Comparison of ENCODE assay signal across 8 mouse cellular contexts in genomic region chr1:165655022-165655421, GRCm38 (mm10). TPM values are rescaled to one million over a fixed set of nuclear protein-coding genes. Genes with fewer than 3 reads are reported as not detected.
DNase-seq lines count a peak whose midpoint lies in the region; ATAC-seq and TF ChIP-seq lines count a peak whose summit lies in the region.

No protein-coding gene starts in this region.

- H3K27ac ChIP-seq in kidney, embryonic 15.5 days, result 0 out of 2 replicates have a peak overlapping the region, but pooled peaks have one; percentile 32
- no peak overlapping the region for H3K27ac ChIP-seq in liver, adult 2 months (replicated peaks; ENCODE audit: insufficient read depth, low read depth, low read length)
- no peak overlapping the region for H3K27ac ChIP-seq in forebrain, embryonic 10.5 days

- no peaks in the 10 kb centered on the region for H3K79me2 ChIP-seq in liver, adult 2 months (ENCODE audit: control insufficient read depth, insufficient read depth, low read length)

- TF ChIP-seq CTCF in liver, adult 2 months (IDR thresholded peaks at IDR 0.05; ENCODE audit: low read depth, low read length), result peak; percentile 51

- peaks cover 34% of the 10 kb centered on the region for H3K4me1 ChIP-seq in kidney, embryonic 15.5 days
- H3K4me1 ChIP-seq in liver, adult 2 months (ENCODE audit: control insufficient read depth, insufficient read depth, low read length), result peaks cover 6% of the 10 kb centered on the region
- H3K4me1 ChIP-seq in forebrain, embryonic 10.5 days, result 0 out of 2 replicates have a peak, but pooled peaks cover 10% of the 10 kb centered on the region

- H3K9me3 ChIP-seq in kidney, embryonic 15.5 days (replicated peaks), result no peaks in the 10 kb centered on the region
- H3K9me3 ChIP-seq in forebrain, embryonic 10.5 days, result no peaks in the 10 kb centered on the region

- H3K9ac ChIP-seq in kidney, embryonic 15.5 days, result no peak overlapping the region
- no peak overlapping the region for H3K9ac ChIP-seq in liver, adult 2 months (ENCODE audit: low read depth, low read length)

- WGBS in kidney, embryonic 15.5 days, result 72% methylated on average over 6 of the region's 6 CpGs
- WGBS in liver, adult 2 months, result 66% methylated on average over 6 of the region's 6 CpGs
- 71% methylated on average over 6 of the region's 6 CpGs for WGBS in forebrain, embryonic 10.5 days

- H3K4me3 ChIP-seq in kidney, embryonic 15.5 days (replicated peaks), result no peak overlapping the region
- H3K4me3 ChIP-seq in liver, adult 2 months (ENCODE audit: insufficient read depth, low read depth, low read length), result no peak overlapping the region
- no peak overlapping the region for H3K4me3 ChIP-seq in forebrain, embryonic 10.5 days

- H3K4me2 ChIP-seq in kidney, embryonic 15.5 days, result no peak overlapping the region

- H3K27me3 ChIP-seq in kidney, embryonic 15.5 days, result no peaks in the 10 kb centered on the region
- H3K27me3 ChIP-seq in liver, adult 2 months (ENCODE audit: control insufficient read depth, insufficient read depth, low read length), result no peaks in the 10 kb centered on the region
- H3K27me3 ChIP-seq in forebrain, embryonic 10.5 days (ENCODE audit: poor library complexity, severe bottlenecking), result peaks cover under 1% of the 10 kb centered on the region; the same call in 1 of the 2 replicates

- 0 out of 2 replicates have a peak, but pooled peaks have one; percentile 30 for ATAC-seq in kidney, embryonic 15.5 days (replicated peaks; ENCODE audit: low FRiP score)
- peak; percentile 30 for ATAC-seq in activated CD4-positive, CD25-positive, alpha-beta regulatory T cell, adult 4 months

- no peak for DNase-seq in kidney, adult 18-20 months
- no peak for DNase-seq in liver, adult 2 months (ENCODE audit: extremely low read depth, low read depth, low spot score)
- peak; percentile 44 for DNase-seq in testis, postnatal 14 days (ENCODE audit: low spot score)
- DNase-seq in urinary bladder, postnatal 14 days (ENCODE audit: low spot score), result no peak
- no peak for DNase-seq in urinary bladder, postnatal 4 days (ENCODE audit: low spot score in 2 of 2)
- no peak for DNase-seq in forebrain, embryonic 10.5 days (ENCODE audit: extremely low spot score, low spot score)

- no peak for TF ChIP-seq POLR2A in liver, adult 2 months (IDR thresholded peaks at IDR 0.05; ENCODE audit: extremely low read depth, insufficient read depth, low read length)

- peaks cover 76% of the 10 kb centered on the region for H3K36me3 ChIP-seq in kidney, embryonic 15.5 days
- no peaks in the 10 kb centered on the region for H3K36me3 ChIP-seq in liver, adult 2 months (ENCODE audit: control insufficient read depth, insufficient read depth, low read length)
- H3K36me3 ChIP-seq in forebrain, embryonic 10.5 days (replicated peaks), result no peaks in the 10 kb centered on the region

RNA-seq across cellular contexts. Expression of gene Mpzl1, which starts 20.7 kb away (rescaled TPM):
- 203 and 207 TPM in 2 replicates for polyA plus RNA-seq in kidney, embryonic 15.5 days (2015; fragmentation: Nextera tagmentation; extraction: Ambion mirVana)
- polyA plus RNA-seq in activated CD4-positive, CD25-positive, alpha-beta regulatory T cell, adult 4 months (2017; shearing (Covaris generic)), result 1 to 10 TPM in 1 of 2 experiments, not detected in 1; 1.4 TPM
- 1.4 and 2.8 TPM in 2 replicates for total RNA-seq in liver, adult 2 months (2014; rRNA removed)
- 3.8 and 5.8 TPM in 2 replicates for polyA plus RNA-seq in liver, adult 2 months (2012; rRNA removed)
- polyA plus RNA-seq in forebrain, embryonic 10.5 days (2016; fragmentation: Nextera tagmentation; extraction: Ambion mirVana), result 119 and 122 TPM in 2 replicates

RNA-seq across cellular contexts. Expression of gene Rcsd1, which starts 54.5 kb away (rescaled TPM):
- polyA plus RNA-seq in kidney, embryonic 15.5 days (2015; fragmentation: Nextera tagmentation; extraction: Ambion mirVana), result 56.2 and 57.8 TPM in 2 replicates
- 100 to 1,000 TPM; 110 to 112 TPM for polyA plus RNA-seq in activated CD4-positive, CD25-positive, alpha-beta regulatory T cell, adult 4 months (2017; shearing (Covaris generic))
- 2.6 and 3.0 TPM in 2 replicates for total RNA-seq in liver, adult 2 months (2014; rRNA removed)
- 2.8 and 3.3 TPM in 2 replicates for polyA plus RNA-seq in liver, adult 2 months (2012; rRNA removed)
- polyA plus RNA-seq in forebrain, embryonic 10.5 days (2016; fragmentation: Nextera tagmentation; extraction: Ambion mirVana), result 8.3 and 8.4 TPM in 2 replicates

Comparison
In these comparisons a context has a peak if more than half of its experiments do, and no peak if none do; other contexts are left out.
1. RNA of gene Mpzl1, which starts 20.7 kb away (polyA plus RNA-seq): 203 to 207 TPM in kidney, embryonic 15.5 days and 119 to 122 TPM in forebrain, embryonic 10.5 days; 3.8 to 5.8 TPM in liver, adult 2 months and 1.4 TPM in activated CD4-positive, CD25-positive, alpha-beta regulatory T cell, adult 4 months; every median in the first group is over 10 times any median in the second.